Mouse (Mus musculus): Measurements from ENCODE around the gene Xcl1.

GRCm38 (mm10) chr1:164960610-164961009 lies 25.3 kb upstream of the Xcl1 start:
- TF ChIP-seq GATA1 (IDR thresholded peaks at IDR 0.05; ENCODE audit: low read length) (no peak), TAL1 (IDR thresholded peaks at IDR 0.05; ENCODE audit: low read length) (no peak)
